Mouse (Mus musculus): Measurements from ENCODE around the gene 4931409K22Rik. TPM values are rescaled to one million over a fixed set of nuclear protein-coding genes. Genes with fewer than 3 reads are reported as not detected.

4931409K22Rik gene
- total and polyA plus RNA-seq, 3 experiments, result not detected

- dilution Hi-C loops (cut with MboI; ENCODE audit: extremely low pct_ligation_motif_present, extremely low pct_unique_long_range_greater_than_20kb, low sequenced_read_pairs), result no loop called here
- H3K9ac ChIP-seq (ENCODE audit: insufficient read depth, low read depth), result no peak overlapping the region
- no peaks in the 10 kb centered on the region for H3K36me3 ChIP-seq (replicated peaks in 1 of 2; ENCODE audit: control insufficient read depth in 1 of 2, insufficient read depth in 1 of 2, low read length in 1 of 2)
- no peak for DNase-seq (ENCODE audit: extremely low read depth)
- peaks cover 44% of the 10 kb centered on the region for H3K27me3 ChIP-seq (replicated peaks)
- H3K4me1 ChIP-seq (ENCODE audit: control insufficient read depth in 1 of 2, insufficient read depth in 2 of 2), result no peaks in the 10 kb centered on the region
- peaks cover 4% of the 10 kb centered on the region for H3K9me3 ChIP-seq (replicated peaks; ENCODE audit: low read length)
- no peak overlapping the region for H3K4me2 ChIP-seq (ENCODE audit: insufficient read depth, low read depth, poor library complexity, severe bottlenecking)
- in situ Hi-C loops (cut with MboI; ENCODE audit: low pct_ligation_motif_present, low pct_unique_long_range_greater_than_20kb, low sequenced_read_pairs), result no loop called here
- no peak for TF ChIP-seq RCOR1 (conservative IDR thresholded peaks at IDR 0.05; ENCODE audit: low read depth, low read length)
- TF ChIP-seq HCFC1 (IDR thresholded peaks at IDR 0.05; ENCODE audit: low read depth, low read length), result no peak
- no peak for TF ChIP-seq MXI1 (IDR thresholded peaks at IDR 0.05; ENCODE audit: low read depth, low read length)
- TF ChIP-seq GABPA (IDR thresholded peaks at IDR 0.05; ENCODE audit: insufficient replicate concordance, low read depth, low read length), result no peak
- TF ChIP-seq E2F4 (IDR thresholded peaks at IDR 0.05; ENCODE audit: insufficient replicate concordance, low read depth, low read length), result no peak
- TF ChIP-seq RAD21 (IDR thresholded peaks at IDR 0.05; ENCODE audit: low read depth, low read length), result no peak
- no peak for TF ChIP-seq MAFK (IDR thresholded peaks at IDR 0.05; ENCODE audit: insufficient replicate concordance, low read length)
- TF ChIP-seq CHD1 (IDR thresholded peaks at IDR 0.05; ENCODE audit: low read depth, low read length), result no peak
- no peak for TF ChIP-seq POLR2A (IDR thresholded peaks at IDR 0.05; ENCODE audit: low read depth, low read length)
- TF ChIP-seq USF2 (conservative IDR thresholded peaks at IDR 0.05; ENCODE audit: low read depth, low read length), result no peak
- TF ChIP-seq TCF12 (IDR thresholded peaks at IDR 0.05; ENCODE audit: low read depth, low read length), result no peak
- no peak for TF ChIP-seq SIN3A (IDR thresholded peaks at IDR 0.05; ENCODE audit: low read length)
- no peak for TF ChIP-seq MYC (IDR thresholded peaks at IDR 0.05; ENCODE audit: low read depth, low read length)
- no peak for TF ChIP-seq POLR2AphosphoS2 (IDR thresholded peaks at IDR 0.05; ENCODE audit: low read depth, low read length)
- TF ChIP-seq ELF1 (IDR thresholded peaks at IDR 0.05; ENCODE audit: low read depth, low read length), result no peak
- H3K4me3 ChIP-seq (replicated peaks in 1 of 3; ENCODE audit: low read depth in 2 of 3, low read length in 2 of 3, poor library complexity in 1 of 3), result no peak overlapping the region
- H3K27ac ChIP-seq (ENCODE audit: insufficient read depth, low read depth), result no peak overlapping the region
- no peaks in the 10 kb centered on the region for H3K79me2 ChIP-seq (replicated peaks; ENCODE audit: control insufficient read depth, extremely low read depth, insufficient read depth, poor library complexity, severe bottlenecking)
Measured at GRCm38 (mm10) chr5:24526190-24526888, 30.3 kb downstream of the 4931409K22Rik start.

- H3K9me3 ChIP-seq (replicated peaks; ENCODE audit: low read length), result peaks cover 4% of the 10 kb centered on the region
- H3K79me2 ChIP-seq (replicated peaks; ENCODE audit: control insufficient read depth, extremely low read depth, insufficient read depth, poor library complexity, severe bottlenecking), result no peaks in the 10 kb centered on the region
- DNase-seq (ENCODE audit: extremely low read depth), result no peak
- no peak for TF ChIP-seq ZMIZ1 (IDR thresholded peaks at IDR 0.05; ENCODE audit: low read depth, low read length)
- TF ChIP-seq USF1 (IDR thresholded peaks at IDR 0.05; ENCODE audit: low read depth, low read length), result no peak
- TF ChIP-seq HCFC1 (IDR thresholded peaks at IDR 0.05; ENCODE audit: low read depth, low read length), result no peak
- TF ChIP-seq UBTF (IDR thresholded peaks at IDR 0.05; ENCODE audit: low read depth, low read length), result no peak
- TF ChIP-seq USF2 (conservative IDR thresholded peaks at IDR 0.05; ENCODE audit: low read depth, low read length), result no peak
- TF ChIP-seq ZNF384 (IDR thresholded peaks at IDR 0.05; ENCODE audit: low read depth, low read length), result no peak
- no peak for TF ChIP-seq MXI1 (IDR thresholded peaks at IDR 0.05; ENCODE audit: low read depth, low read length)
- no peak for TF ChIP-seq NRF1 (IDR thresholded peaks at IDR 0.05; ENCODE audit: low read depth, low read length)
- TF ChIP-seq PAX5 (IDR thresholded peaks at IDR 0.05; ENCODE audit: low read length), result no peak
- TF ChIP-seq SMC3 (IDR thresholded peaks at IDR 0.05; ENCODE audit: low read depth, low read length), result no peak
- no peak overlapping the region for H3K9ac ChIP-seq (ENCODE audit: insufficient read depth, low read depth)
- H3K4me2 ChIP-seq (ENCODE audit: insufficient read depth, low read depth, poor library complexity, severe bottlenecking), result no peak overlapping the region
- peaks cover 38% of the 10 kb centered on the region for H3K27me3 ChIP-seq (replicated peaks)
- H3K4me3 ChIP-seq (replicated peaks in 1 of 3; ENCODE audit: low read depth in 2 of 3, low read length in 2 of 3, poor library complexity in 1 of 3), result no peak overlapping the region
- H3K27ac ChIP-seq (ENCODE audit: insufficient read depth, low read depth), result no peak overlapping the region
- dilution Hi-C loops (cut with MboI; ENCODE audit: extremely low pct_ligation_motif_present, extremely low pct_unique_long_range_greater_than_20kb, low sequenced_read_pairs) (no loop called here), in situ Hi-C loops (cut with MboI; ENCODE audit: low pct_ligation_motif_present, low pct_unique_long_range_greater_than_20kb, low sequenced_read_pairs) (no loop called here)
- H3K4me1 ChIP-seq (ENCODE audit: control insufficient read depth in 1 of 2, insufficient read depth in 2 of 2), result no peaks in the 10 kb centered on the region
- no peaks in the 10 kb centered on the region for H3K36me3 ChIP-seq (replicated peaks in 1 of 2; ENCODE audit: control insufficient read depth in 1 of 2, insufficient read depth in 1 of 2, low read length in 1 of 2)
Measured at GRCm38 (mm10) chr5:24525360-24526189, 31.0 kb downstream of the 4931409K22Rik start.

All from CH12.LX (cell line).